Mouse (Mus musculus) lung, postnatal 0 days (tissue): ENCODE data around the gene Gm15056.

Experiments
- CTCF ChIP-seq: IDR thresholded peaks from 2 replicates; pipeline ENCODE4 v1.5.1; 2016; ENCODE audit warnings: antibody characterized with exemption, mild to moderate bottlenecking
- EP300 ChIP-seq: IDR thresholded peaks from 2 replicates; pipeline ENCODE4 v1.6.1; 2016; ENCODE audit warnings: antibody characterized with exemption, mild to moderate bottlenecking, control low read depth

- TF ChIP-seq CTCF (no peak), EP300 (no peak)
Observed at GRCm38 (mm10) chr8:20912288-20912687, 9.9 kb upstream of the Gm15056 start.
